Mouse (Mus musculus) T-cell, adult 2 months (primary cell): ENCODE data around the gene Hhex.

Experiments
- DNase-seq: peaks from one replicate; pipeline ENCODE4 v3.0.0; 2022; ENCODE audit warnings: low spot score

Hhex gene

DNA sequence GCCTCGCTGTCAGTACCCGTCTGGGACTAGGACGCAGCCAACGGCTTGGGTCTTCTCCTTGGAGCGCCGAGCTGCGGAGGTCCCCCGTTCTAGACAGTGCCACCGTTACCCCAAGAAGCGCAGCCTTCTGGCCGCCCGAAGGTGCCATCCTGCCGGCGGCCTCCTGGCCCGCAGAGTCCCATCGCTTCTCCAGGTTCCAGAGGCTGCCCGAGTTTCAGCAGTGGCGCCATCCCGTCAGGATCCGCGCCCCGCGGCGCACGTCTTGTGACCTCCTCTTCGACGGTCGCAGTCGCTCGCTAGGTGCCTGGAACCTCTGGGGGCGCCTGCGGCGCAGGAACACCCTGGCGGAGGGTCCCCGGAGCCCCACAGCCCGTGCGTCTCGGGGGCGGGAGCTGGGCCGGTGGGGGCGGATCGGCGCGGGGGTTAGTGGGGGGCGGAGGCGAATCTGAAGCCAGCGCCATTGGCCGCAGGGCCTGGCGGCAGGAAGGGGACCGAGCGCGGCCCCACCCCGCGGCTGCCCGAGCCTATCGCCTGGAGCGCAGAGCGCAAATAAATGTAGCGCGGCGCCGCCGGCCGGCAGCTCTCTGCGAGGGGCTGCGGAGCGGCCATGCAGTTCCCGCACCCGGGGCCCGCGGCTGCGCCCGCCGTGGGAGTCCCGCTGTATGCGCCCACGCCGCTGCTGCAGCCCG lies at the start of gene Hhex:
Gene Hhex (plus strand): TSS at position 548 of the 689 bp plus-strand sequence.
- peak; percentile 28 for DNase-seq

GRCm38 (mm10) chr19:37386126-37386525 lies 48.5 kb upstream of the Hhex start:
- DNase-seq, result no peak

DNA sequence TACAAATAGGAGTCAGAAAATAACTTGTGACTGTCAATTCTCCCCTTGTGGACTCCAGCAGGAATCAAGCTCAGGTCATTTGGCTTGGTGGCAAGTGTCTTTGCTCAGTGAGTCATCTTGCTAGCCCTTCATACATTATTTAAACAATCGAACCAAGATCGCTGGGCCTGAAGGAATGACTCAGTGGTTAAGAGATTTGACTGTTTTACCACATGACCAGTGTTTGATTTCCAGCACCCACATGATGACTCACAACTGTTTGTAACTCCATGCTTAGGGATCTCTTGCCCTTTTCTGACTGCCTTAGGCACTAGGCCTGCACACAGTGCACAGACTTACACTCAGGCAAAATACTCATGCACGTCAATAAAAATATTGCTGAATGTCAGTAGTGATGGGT lies 42.7 kb upstream of the Hhex start:
- no peak for DNase-seq

DNA sequence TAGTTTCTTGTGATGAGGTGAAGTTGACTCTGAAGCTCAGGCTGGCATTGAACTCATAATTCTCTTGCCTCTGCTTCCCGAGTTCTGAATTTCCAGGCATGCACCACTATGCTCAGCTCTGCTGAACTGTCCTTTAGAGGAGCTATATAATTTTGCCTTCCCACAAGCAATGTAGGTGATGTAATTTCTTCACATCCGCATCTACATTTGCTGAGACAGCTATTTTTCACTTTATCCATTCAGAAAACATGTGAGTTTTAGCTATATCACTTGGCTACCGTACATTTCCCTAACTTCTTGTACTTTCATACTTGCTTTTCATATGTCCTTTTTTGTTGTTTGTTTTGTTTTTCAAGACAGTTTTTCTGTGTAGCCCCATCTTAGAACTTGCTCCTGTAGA lies 38.3 kb upstream of the Hhex start:
- DNase-seq, result no peak

DNA sequence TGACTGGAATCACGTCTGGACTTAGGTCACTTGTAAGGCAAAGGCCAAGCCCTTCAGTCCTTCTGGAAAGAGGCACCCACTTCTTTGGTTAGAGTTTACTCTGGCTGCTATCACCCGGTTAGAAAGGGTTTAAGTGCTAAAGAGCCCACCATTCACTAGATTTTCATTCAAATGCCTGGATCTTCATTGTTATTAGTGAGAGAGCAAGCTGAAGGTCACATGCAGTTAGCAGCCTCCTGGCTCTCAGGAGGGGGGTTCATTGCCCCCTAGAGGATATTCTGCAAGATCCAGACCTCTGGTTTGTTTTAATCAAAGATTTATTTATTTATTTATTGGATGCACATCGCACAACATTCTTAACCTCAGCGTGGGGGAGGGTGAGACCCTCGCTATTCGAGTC lies 33.7 kb upstream of the Hhex start:
- no peak for DNase-seq

DNA sequence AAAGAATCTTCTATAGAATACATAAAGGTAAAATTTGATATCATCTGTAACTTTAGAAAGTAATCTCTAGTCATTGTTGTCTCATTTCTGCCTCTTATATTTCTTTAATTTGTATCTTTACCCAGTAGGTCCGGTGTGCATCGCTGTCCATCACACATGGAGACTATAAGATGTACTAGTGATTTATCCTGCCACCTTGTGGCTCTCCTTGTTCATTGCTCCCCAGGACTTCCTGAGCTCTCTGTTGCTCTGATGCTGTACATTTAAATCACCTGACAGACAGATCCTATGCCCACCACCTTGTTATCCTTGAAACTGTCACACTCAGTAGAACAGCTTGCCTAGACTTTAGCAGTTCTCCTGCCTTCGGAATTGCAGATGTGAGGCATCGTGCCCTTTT lies 16.3 kb upstream of the Hhex start:
- DNase-seq, result peak; percentile 32

DNA sequence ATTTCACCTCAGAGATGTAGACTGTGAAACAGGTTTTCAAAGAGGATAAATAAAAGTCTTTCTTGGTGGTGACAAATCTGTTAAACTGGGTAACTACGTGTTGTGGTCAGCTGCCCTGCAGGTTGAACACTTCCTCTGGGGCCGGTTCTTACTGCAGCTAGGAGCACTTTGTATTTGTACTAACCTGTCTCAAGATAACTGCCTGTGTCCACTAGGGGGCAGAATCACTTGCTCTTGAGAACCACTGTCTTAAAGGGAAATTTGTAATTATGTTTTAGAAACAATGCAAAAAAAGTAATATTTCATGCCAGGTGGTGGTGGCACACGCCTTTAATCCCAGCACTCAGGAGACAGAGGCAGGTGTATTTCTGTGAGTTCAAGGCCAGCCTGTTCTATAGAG lies 15.0 kb upstream of the Hhex start:
- DNase-seq, result peak; percentile 58

GRCm38 (mm10) chr19:37428589-37428988 lies 6.0 kb upstream of the Hhex start:
- DNase-seq, result no peak

DNA sequence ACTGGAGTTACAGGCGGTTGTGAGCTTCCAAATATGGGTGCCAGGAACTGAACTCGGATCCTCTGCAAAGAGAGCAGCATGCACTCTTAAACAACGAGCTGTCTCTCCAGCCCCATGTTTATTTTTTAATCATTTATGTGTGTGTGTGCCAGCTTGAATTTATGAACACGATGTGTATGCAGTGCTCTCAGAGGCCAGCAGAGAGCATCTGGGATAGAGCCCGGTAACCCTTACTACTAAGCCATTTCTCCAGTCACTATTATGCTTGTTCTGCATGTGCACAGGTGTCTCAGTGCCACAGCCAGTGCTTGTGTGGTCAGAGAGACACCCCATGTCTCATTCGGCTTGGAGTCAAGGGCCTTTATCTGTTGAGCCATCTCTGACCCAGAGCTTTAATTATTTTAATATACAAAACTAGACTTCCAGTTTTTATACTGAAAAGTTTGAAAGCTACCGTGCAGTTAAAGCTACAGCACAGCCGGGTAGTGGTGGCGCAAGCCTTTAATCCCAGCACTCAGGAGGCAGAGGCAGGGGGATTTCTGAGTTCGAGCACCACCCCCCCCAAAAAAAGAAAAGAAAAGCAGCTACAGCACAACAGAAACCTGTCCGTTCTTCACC lies 3.4 kb upstream of the Hhex start:
- DNase-seq, result no peak

DNA sequence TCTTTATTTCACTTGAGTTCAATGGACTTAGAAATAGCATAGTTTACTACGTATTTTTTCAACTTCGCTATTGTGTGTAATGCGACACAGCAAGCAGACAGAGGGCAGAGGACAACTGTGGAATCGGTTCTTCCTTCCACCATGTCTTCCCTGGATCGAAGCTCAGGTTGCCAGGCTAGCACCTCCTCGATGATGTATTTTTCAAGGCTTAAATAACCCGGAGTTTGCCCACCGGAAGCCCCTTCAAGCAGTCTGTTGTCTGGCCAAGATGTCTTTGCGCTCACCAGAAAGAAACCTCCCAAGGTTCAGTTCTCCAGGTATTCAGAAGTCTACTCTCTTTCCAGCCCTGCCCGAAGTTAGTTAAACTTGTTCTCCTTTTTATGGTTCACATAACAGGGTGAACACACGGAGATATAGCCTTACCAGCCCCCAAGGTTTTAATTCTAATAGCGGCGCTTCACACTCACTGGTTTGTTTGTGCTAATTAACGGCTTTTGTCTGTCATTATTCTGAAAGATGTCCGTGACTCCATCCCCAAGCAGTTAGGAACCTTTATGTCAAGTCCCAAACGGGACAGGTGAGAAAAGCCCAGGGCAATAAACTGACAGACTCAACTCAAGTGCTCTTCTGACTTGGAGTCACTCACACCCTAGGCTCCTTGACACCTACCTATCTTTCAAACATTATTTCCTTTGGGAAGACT lies 1.6 kb upstream of the Hhex start:
- DNase-seq, result no peak

GRCm38 (mm10) chr19:37433895-37434262 lies 731 bp upstream of the Hhex start:
- DNase-seq, result no peak

DNA sequence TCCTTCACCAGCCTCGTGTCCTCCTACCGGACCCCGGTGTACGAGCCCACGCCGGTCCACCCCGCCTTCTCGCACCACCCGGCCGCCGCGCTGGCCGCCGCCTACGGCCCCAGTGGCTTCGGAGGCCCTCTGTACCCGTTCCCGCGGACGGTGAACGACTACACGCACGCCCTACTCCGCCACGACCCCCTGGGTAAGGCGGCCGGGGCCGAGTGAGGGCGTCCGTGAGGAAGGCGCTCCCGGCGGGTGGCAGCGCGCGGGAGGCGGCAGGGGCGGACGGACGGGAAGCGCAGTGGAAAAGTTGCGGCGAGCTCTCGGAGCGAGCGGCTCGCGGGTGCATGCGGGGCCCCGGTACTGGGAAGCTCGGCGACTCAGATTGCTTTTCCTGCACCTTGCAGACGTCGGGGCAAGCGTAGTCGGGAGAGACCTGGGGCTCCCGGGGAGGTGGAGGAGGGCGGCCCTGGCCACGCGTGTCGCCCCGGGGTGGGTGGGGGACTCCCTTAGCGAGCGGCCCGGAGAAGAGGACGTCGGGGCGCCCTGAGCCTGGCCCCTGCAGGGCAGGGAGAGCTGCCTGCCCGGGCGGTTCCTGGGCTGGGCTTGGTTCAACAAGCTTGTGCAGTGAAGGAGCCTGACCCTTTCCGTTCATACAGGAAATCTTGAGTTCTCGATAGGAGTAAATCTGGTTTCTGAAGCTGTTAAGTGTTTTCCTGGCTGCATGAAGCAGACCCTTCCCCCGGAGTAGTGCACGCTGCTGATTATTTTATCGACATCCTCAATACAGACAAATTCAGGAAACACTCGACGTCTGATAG lies 637 bp downstream of the Hhex start:
- peak; percentile 7 for DNase-seq

- no peak for DNase-seq
Observed at GRCm38 (mm10) chr19:37435853-37436174, 1.2 kb downstream of the Hhex start.

GRCm38 (mm10) chr19:37436514-37437288 lies 2.1 kb downstream of the Hhex start:
- DNase-seq, result no peak

DNA sequence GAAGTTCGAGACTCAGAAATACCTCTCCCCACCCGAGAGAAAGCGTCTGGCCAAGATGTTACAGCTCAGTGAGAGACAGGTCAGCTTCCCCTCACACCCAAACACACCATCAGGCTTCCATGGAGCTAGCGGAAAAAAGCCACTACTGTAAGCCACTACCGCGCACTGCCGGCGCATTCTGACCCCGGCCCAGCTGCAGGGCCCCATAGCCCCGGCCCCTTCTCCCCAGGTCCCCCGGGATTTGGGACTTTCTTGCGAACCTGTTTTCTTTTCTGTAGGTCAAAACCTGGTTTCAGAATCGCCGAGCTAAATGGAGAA lies 2.6 kb downstream of the Hhex start:
- DNase-seq, result no peak

DNA sequence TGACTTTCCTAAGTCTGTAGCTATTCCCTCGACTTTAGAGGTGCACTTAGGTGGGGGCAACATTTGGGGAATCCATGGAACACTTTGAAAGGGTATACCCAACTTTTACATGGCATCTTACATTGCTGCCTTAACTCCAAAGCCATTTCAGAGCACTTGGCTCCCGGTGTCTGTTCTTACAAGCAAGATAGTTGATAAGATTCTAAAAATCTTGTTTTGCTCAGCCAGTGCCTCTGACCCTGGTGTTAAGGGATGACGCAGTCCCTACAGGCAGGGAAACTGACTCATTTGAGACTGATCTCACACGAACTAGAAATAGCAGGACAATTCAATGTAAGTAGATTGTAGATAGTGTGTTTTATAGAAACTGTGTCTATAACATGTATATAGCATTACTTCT lies 5.6 kb downstream of the Hhex start:
- no peak for DNase-seq

GRCm38 (mm10) chr19:37440708-37441475 lies 6.3 kb downstream of the Hhex start:
- no peak for DNase-seq

DNA sequence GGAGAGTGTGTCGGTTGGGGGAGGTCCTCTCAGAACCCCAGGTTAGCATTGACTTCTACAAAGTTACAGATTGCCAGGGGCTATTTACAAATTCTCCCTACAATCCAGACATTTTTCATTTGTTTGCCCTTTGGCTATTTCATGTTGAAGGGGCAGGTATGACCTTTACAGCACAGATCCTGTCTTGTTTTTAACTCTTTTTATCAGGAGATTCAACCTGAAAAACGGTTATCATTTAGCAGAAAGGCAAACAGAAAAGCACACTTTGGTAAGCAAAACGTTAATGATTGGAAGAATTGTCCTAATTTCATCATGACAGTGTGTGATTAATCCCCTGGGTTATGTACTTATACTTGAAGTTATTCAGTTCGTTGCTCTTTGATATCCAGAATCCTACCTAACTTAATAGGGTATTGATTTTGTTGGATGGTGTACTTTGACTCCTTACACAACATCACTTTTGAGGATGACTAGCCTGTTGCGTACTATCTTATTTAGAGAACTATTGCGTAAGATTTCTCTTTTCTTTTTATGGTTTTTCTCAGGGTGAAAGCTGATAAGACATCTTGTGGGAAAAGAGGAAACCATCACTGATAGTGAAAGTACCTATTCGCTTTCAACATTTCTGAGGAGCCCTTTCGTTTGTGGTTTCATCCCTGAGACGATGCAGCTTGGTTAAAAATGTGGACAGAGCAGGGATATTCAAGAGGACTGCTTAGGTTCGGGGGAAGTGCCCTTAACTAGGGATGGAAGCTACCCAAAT lies 8.1 kb downstream of the Hhex start:
- no peak for DNase-seq

DNA sequence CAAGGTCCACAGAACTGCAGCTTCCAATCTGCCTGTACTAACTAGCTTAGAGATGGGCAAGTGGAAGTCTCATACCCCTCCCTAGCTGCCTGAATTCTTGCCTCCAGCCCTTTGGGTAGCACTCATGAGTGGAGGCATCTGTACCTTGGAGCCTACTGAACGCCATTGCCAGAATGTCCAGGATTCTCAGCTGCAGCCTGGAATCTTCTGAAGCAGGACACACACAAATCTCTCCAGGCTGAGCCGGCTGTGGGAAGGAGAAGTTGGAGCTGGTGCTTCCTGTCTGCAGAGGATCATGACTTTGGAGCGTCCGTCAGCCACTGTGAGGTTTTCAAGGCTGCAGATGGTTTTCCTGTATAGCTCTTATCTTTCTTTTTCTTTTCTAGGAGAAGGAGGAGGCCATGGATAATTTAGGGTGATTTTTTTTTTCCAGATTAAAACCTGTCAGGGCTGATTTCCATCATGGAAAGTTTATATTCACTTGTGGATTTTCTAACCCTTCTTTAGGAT lies 9.1 kb downstream of the Hhex start:
- no peak for DNase-seq

DNA sequence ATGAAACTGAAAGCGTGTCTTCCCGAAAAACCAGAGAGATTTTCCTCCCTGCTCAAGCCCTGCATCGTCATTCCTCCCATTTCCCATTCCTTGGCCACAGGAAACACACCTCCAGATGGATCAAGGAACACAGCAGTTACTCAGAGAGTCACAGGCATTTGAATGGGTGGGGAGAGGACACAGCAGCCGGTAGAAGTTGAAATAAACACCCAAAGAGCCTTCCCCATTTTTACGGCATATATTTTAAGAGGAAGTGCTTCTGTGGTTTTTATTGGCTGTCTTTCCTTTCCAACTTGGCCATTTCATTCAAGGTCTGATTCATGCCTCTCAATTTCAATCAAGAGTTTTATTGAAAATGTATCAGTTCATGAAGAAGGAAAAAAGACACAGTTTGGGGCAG lies 13.6 kb downstream of the Hhex start:
- no peak for DNase-seq
